Mouse (Mus musculus) testis, adult 2 months (tissue): ENCODE results near the gene Acoxl. TPM values are rescaled to one million over a fixed set of nuclear protein-coding genes. Genes with fewer than 3 reads are reported as not detected.

Source experiments
- H3K27ac ChIP-seq: fragments of 200-500 bp; 2 replicates; pipeline ENCODE4 v1.5.1; 2012; ENCODE audit warnings: low read depth, low read length; ENCODE audit not compliant: control insufficient read depth, insufficient read depth
- H3K27me3 ChIP-seq: fragments of 200-500 bp; 2 replicates; pipeline ENCODE4 v1.6.1; 2012; ENCODE audit warnings: mild to moderate bottlenecking, low read length, moderate library complexity; ENCODE audit not compliant: control insufficient read depth, insufficient read depth
- H3K36me3 ChIP-seq: fragments of 200-500 bp; 2 replicates; pipeline ENCODE4 v1.6.1; 2012; ENCODE audit warnings: mild to moderate bottlenecking, low read length; ENCODE audit not compliant: control insufficient read depth, insufficient read depth
- H3K4me1 ChIP-seq: fragments of 200-500 bp; 2 replicates; pipeline ENCODE4 v1.6.1; 2012; ENCODE audit warnings: low read length; ENCODE audit not compliant: control insufficient read depth, insufficient read depth
- H3K4me3 ChIP-seq: fragments of 200-500 bp; 2 replicates; pipeline ENCODE4 v1.5.1; 2012; ENCODE audit warnings: low read depth, mild to moderate bottlenecking, low read length, moderate library complexity, mixed read lengths; ENCODE audit not compliant: control insufficient read depth
- CTCF ChIP-seq: fragments of 200-500 bp; IDR thresholded peaks from 2 replicates; pipeline ENCODE4 v1.5.1; 2012; ENCODE audit warnings: low read depth, mild to moderate bottlenecking, inconsistent platforms, low read length, moderate library complexity; ENCODE audit not compliant: control insufficient read depth, insufficient read depth, insufficient replicate concordance
- POLR2A ChIP-seq: fragments of 200-500 bp; IDR thresholded peaks from 2 replicates; pipeline ENCODE4 v1.6.1; 2012; ENCODE audit warnings: low read depth, mild to moderate bottlenecking, inconsistent platforms, low read length, moderate library complexity; ENCODE audit not compliant: control insufficient read depth
- polyA plus RNA-seq: library from polyadenylated mRNA; depleted of rRNA; stranded (reverse); fragments of >200 nt; gene quantifications from 2 replicates; pipeline ENCODE4 v1.2.3, GENCODE M21; 2012

Acoxl gene
- polyA plus RNA-seq, 1 experiment: 0.07 TPM

GRCm38 (mm10) chr2:128020908-128021193 lies 182.2 kb downstream of the Acoxl start:
- Histone ChIP-seq H3K27ac (no peak overlapping the region), H3K4me3 (no peak overlapping the region), H3K27me3 (no peaks in the 10 kb centered on the region), H3K36me3 (no peaks in the 10 kb centered on the region), H3K4me1 (no peaks in the 10 kb centered on the region)
- TF ChIP-seq POLR2A (no peak), CTCF (no peak)

- Histone ChIP-seq H3K27ac (no peak overlapping the region), H3K27me3 (no peaks in the 10 kb centered on the region), H3K36me3 (no peaks in the 10 kb centered on the region), H3K4me3 (no peak overlapping the region), H3K4me1 (no peaks in the 10 kb centered on the region)
- no peak for TF ChIP-seq CTCF
- TF ChIP-seq POLR2A: no peak
Measured at GRCm38 (mm10) chr2:128023855-128024254, 185.2 kb downstream of the Acoxl start.

- no peaks in the 10 kb centered on the region for H3K27me3 ChIP-seq
- no peaks in the 10 kb centered on the region for H3K4me1 ChIP-seq
- TF ChIP-seq CTCF: no peak
- TF ChIP-seq POLR2A: no peak
- H3K27ac ChIP-seq: no peak overlapping the region
- no peaks in the 10 kb centered on the region for H3K36me3 ChIP-seq
- no peak overlapping the region for H3K4me3 ChIP-seq
Measured at GRCm38 (mm10) chr2:128027696-128028095, 189.0 kb downstream of the Acoxl start.

- Histone ChIP-seq H3K27me3 (no peaks in the 10 kb centered on the region), H3K4me3 (no peak overlapping the region), H3K4me1 (no peaks in the 10 kb centered on the region), H3K27ac (no peak overlapping the region), H3K36me3 (no peaks in the 10 kb centered on the region)
- TF ChIP-seq POLR2A (no peak), CTCF (no peak)
Measured at GRCm38 (mm10) chr2:128029968-128030367, 191.3 kb downstream of the Acoxl start.

GRCm38 (mm10) chr2:128032111-128032510 lies 193.4 kb downstream of the Acoxl start:
- Histone ChIP-seq H3K36me3 (no peaks in the 10 kb centered on the region), H3K27ac (no peak overlapping the region), H3K4me3 (no peak overlapping the region), H3K4me1 (no peaks in the 10 kb centered on the region), H3K27me3 (no peaks in the 10 kb centered on the region)
- no peak for TF ChIP-seq POLR2A
- no peak for TF ChIP-seq CTCF

GRCm38 (mm10) chr2:128033503-128033902 lies 194.8 kb downstream of the Acoxl start:
- no peaks in the 10 kb centered on the region for H3K27me3 ChIP-seq
- H3K36me3 ChIP-seq: no peaks in the 10 kb centered on the region
- TF ChIP-seq CTCF: no peak
- TF ChIP-seq POLR2A: no peak
- H3K27ac ChIP-seq: no peak overlapping the region
- no peak overlapping the region for H3K4me3 ChIP-seq
- no peaks in the 10 kb centered on the region for H3K4me1 ChIP-seq

GRCm38 (mm10) chr2:128034066-128034665 lies 195.5 kb downstream of the Acoxl start:
- no peak for TF ChIP-seq CTCF
- no peak for TF ChIP-seq POLR2A
- H3K4me3 ChIP-seq: no peak overlapping the region

More at GRCm38 (mm10) chr2:128034066-128034665, 195.5 kb downstream of the Acoxl start:
- Histone ChIP-seq H3K36me3 (no peaks in the 10 kb centered on the region), H3K27me3 (no peaks in the 10 kb centered on the region), H3K27ac (no peak overlapping the region), H3K4me1 (no peaks in the 10 kb centered on the region)
